Mouse (Mus musculus): Measurements from ENCODE around the gene Ntan1. TPM values are rescaled to one million over a fixed set of nuclear protein-coding genes. Genes with fewer than 3 reads are reported as not detected.

Ntan1 gene
- polyA plus RNA-seq (2014; fragmentation: Illumina TruSeq; extraction: RNeasy Lipid Tissue Mini Kit (QIAGEN cat#74804); ENCODE audit: low read depth, low replicate concordance) = 60.4 TPM

DNA sequence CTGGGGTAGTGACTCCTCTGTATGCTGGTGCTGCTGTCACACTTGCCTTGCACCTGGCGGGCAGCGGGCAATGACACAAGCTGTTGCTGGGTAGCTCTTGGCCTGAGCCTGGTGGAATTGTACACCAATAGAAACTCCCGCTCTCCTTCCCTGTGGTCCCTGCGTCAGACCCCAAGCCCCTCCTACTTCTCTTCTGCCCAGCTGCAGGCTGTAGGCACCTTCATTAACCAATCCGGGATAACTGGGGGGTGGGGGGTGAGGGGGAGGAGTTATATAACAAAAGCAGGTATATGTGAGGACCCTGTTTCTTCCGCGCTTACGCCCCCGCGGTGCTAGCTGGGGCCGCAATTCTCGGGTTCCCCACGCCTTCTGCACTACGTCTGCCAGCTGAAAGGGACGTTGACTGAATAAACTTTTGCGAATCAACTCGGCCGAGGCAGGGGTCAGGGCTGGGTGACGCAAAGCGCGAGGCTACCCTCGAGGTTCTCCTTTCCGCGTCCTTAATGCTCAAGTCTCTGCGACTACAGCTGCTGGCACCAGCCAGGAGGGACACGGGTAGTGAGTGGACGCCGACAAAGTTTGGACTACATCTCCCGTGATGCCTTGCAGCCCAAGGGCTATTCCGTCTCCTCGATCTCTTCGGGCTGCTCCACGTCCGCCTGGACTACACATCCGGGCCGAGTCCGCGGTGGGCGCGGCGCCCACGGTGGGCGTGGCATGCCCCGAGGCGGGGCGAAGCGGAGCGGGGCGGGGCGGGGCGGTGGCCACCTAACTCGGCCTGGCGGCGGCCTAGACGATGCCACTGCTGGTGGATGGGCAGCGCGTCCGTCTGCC, at the start of gene Ntan1:
Gene Ntan1 (plus strand): TSS at position 286 of the 834 bp plus-strand sequence.

DNA sequence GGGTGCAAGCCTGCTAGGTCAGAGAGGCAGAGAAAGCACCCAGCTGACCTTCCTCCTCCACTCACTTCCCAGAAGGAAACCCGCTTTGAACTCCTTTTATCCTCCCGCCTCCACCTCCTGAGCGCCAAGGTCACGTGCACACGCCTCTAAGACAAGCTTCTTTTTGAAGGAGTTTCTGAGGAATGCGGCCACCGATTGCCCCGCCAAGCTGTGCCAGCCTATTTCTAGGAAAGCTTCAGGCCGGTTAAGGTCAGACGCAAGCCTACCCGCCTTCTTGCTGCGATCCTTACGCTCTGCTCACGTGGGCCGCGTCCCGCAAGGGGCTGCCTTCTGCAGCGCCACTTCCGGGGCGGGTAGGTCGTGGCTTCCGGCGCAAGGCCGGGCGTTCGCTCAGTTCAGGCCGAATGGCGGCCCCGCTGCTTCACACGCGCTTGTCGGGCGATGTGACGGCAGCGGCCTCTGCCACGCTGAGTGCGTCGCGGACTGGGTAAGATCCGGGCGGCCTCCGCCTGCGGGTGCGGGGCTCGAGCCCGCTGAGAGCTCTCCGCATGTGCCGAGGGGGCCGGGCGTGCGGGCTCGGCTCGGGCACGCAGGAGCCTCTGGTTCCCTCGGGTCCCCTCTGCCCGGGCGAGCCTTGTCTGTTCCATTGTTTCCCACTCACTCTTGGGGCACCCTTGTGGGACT, 38.1 kb upstream of the Ntan1 start, which contains the start of gene Rrn3:
Gene Rrn3 (plus strand): TSS at position 356 of the 684 bp plus-strand sequence.

Other genes with a start within 250 kb of the Ntan1 start
- gene Parn, start 150.7 kb upstream of the Ntan1 start, polyA plus RNA-seq (2014; fragmentation: Illumina TruSeq; extraction: RNeasy Lipid Tissue Mini Kit (QIAGEN cat#74804); ENCODE audit: low read depth, low replicate concordance) = 20.8 TPM
- 16.4 TPM for gene Bfar, start 147.0 kb upstream of the Ntan1 start, polyA plus RNA-seq (2014; fragmentation: Illumina TruSeq; extraction: RNeasy Lipid Tissue Mini Kit (QIAGEN cat#74804); ENCODE audit: low read depth, low replicate concordance)
- 6.8 TPM for gene 3110001I22Rik, start 146.9 kb upstream of the Ntan1 start, polyA plus RNA-seq (2014; fragmentation: Illumina TruSeq; extraction: RNeasy Lipid Tissue Mini Kit (QIAGEN cat#74804); ENCODE audit: low read depth, low replicate concordance)
- 19.7 TPM for gene Pla2g10, start 87.9 kb upstream of the Ntan1 start, polyA plus RNA-seq (2014; fragmentation: Illumina TruSeq; extraction: RNeasy Lipid Tissue Mini Kit (QIAGEN cat#74804); ENCODE audit: low read depth, low replicate concordance)
- 21.7 TPM for gene Rrn3, start 38.1 kb upstream of the Ntan1 start, polyA plus RNA-seq (2014; fragmentation: Illumina TruSeq; extraction: RNeasy Lipid Tissue Mini Kit (QIAGEN cat#74804); ENCODE audit: low read depth, low replicate concordance)
- gene Pdxdc1, start 84.3 kb downstream of the Ntan1 start, polyA plus RNA-seq (2014; fragmentation: Illumina TruSeq; extraction: RNeasy Lipid Tissue Mini Kit (QIAGEN cat#74804); ENCODE audit: low read depth, low replicate concordance) = 286 TPM
- gene Mpv17l, start 84.3 kb downstream of the Ntan1 start, polyA plus RNA-seq (2014; fragmentation: Illumina TruSeq; extraction: RNeasy Lipid Tissue Mini Kit (QIAGEN cat#74804); ENCODE audit: low read depth, low replicate concordance) = 4.1 TPM
- gene 2900011O08Rik, start 167.8 kb downstream of the Ntan1 start, polyA plus RNA-seq (2014; fragmentation: Illumina TruSeq; extraction: RNeasy Lipid Tissue Mini Kit (QIAGEN cat#74804); ENCODE audit: low read depth, low replicate concordance) = 6.0 TPM
- 20.7 TPM for gene Ifitm7, start 168.0 kb downstream of the Ntan1 start, polyA plus RNA-seq (2014; fragmentation: Illumina TruSeq; extraction: RNeasy Lipid Tissue Mini Kit (QIAGEN cat#74804); ENCODE audit: low read depth, low replicate concordance)

Measured in testis, adult 10 weeks (tissue).